Mouse (Mus musculus) embryonic stem cell, embryonic (primary cell): ENCODE data around the gene Arpc3.

ENCODE experiments used
- CTCF ChIA-PET, 4 experiments: fragments of 300-600 bp in 2 of 4; fragments of 350-600 bp in 2 of 4; sonication (Branson Sonifier 250); formaldehyde crosslinking; loops; one replicate each; lab custom pipeline; 2022; ENCODE audit warnings: inconsistent platforms in 2 of 4; lab: Charles Lee
- POLR2A ChIA-PET, 4 experiments: fragments of 300-600 bp in 2 of 4; fragments of 350-600 bp in 2 of 4; sonication (Branson Sonifier 250); formaldehyde crosslinking; loops; one replicate each; lab custom pipeline; 2022; ENCODE audit warnings: antibody characterized with exemption in 4 of 4, inconsistent platforms in 1 of 4; lab: Charles Lee

Gene Arpc3

GRCm38 (mm10) chr5:122409692-122410645 is 18.3 kb downstream of the Arpc3 start:
- POLR2A ChIA-PET = interaction anchor here in 3 of 4 experiments (0.6 to 1.4 kb wide), 9 partner anchors 11 to 545 kb away, joined by 3 to 4 read pairs (median 3); partner anchors contain the start of gene Arpc3 (in 1 of the 3)

GRCm38 (mm10) chr5:122411892-122412291 is 20.2 kb downstream of the Arpc3 start:
- ChIA-PET CTCF (interaction anchor here in 1 of 4 experiments (0.6 kb wide), 1 partner anchor 226 kb away, joined by 3 read pairs; no protein-coding TSS in a partner anchor), POLR2A (interaction anchor here in 3 of 4 experiments (0.6 to 1.8 kb wide), 5 partner anchors 9 to 544 kb away, joined by 3 to 8 read pairs (median 6); no protein-coding TSS in a partner anchor)

More at GRCm38 (mm10) chr5:122409692-122410645, 18.3 kb downstream of the Arpc3 start:
- CTCF ChIA-PET = interaction anchor here in 2 of 4 experiments (0.5 to 1.3 kb wide), 8 partner anchors 9 to 217 kb away, joined by 3 to 7 read pairs (median 4); partner anchors contain the start of genes Fam216a (in 1 of the 2), Gpn3 (in 1 of the 2) and Tctn1 (in 1 of the 2)

- ChIA-PET POLR2A (interaction anchor here in 3 of 4 experiments (0.6 to 2.1 kb wide), 6 partner anchors 16 to 426 kb away, joined by 3 to 8 read pairs (median 4); no protein-coding TSS in a partner anchor), CTCF (interaction anchor here (0.6 to 1.1 kb wide), 7 partner anchors 16 to 214 kb away, joined by 3 to 4 read pairs (median 3); no protein-coding TSS in a partner anchor)
Measured at GRCm38 (mm10) chr5:122412826-122413225, 21.1 kb downstream of the Arpc3 start.

- ChIA-PET POLR2A (interaction anchor here in 1 of 4 experiments (0.6 to 2.1 kb wide), 2 partner anchors 71 to 267 kb away, joined by 3 to 5 read pairs; no protein-coding TSS in a partner anchor), CTCF (interaction anchor here in 2 of 4 experiments (0.6 to 1.0 kb wide), 2 partner anchors 314 to 639 kb away, joined by 3 read pairs; no protein-coding TSS in a partner anchor)
Measured at GRCm38 (mm10) chr5:122414351-122414750, 22.7 kb downstream of the Arpc3 start.

- CTCF ChIA-PET = interaction anchor here in 2 of 4 experiments (0.6 to 0.7 kb wide), 2 partner anchors 92 to 1798 kb away, joined by 3 to 4 read pairs; no protein-coding TSS in a partner anchor
- POLR2A ChIA-PET = no interaction called here
Measured at GRCm38 (mm10) chr5:122415465-122415864, 23.8 kb downstream of the Arpc3 start.

- CTCF ChIA-PET = interaction anchor here in 1 of 4 experiments (1.3 kb wide), 1 partner anchor 156 kb away, joined by 5 read pairs; the partner anchor contains the start of gene Tctn1
Measured at GRCm38 (mm10) chr5:122420676-122421075, 29.0 kb downstream of the Arpc3 start.

GRCm38 (mm10) chr5:122421271-122422068 is 29.8 kb downstream of the Arpc3 start, which contains the start of gene Anapc7:
Gene Anapc7, plus strand, starts transcription at chr5:122421693.
- ChIA-PET POLR2A (interaction anchor here in 3 of 4 experiments (0.6 to 1.9 kb wide), 17 partner anchors 11 to 404 kb away, joined by 3 to 12 read pairs (median 3); no protein-coding TSS in a partner anchor), CTCF (interaction anchor here in 1 of 4 experiments (1.3 kb wide), 1 partner anchor 157 kb away, joined by 5 read pairs; the partner anchor contains the start of gene Tctn1)

More at GRCm38 (mm10) chr5:122420676-122421075, 29.0 kb downstream of the Arpc3 start:
- POLR2A ChIA-PET = interaction anchor here in 3 of 4 experiments (0.6 to 1.9 kb wide), 16 partner anchors 9 to 405 kb away, joined by 3 to 12 read pairs (median 4); no protein-coding TSS in a partner anchor

- CTCF ChIA-PET = interaction anchor here in 1 of 4 experiments (0.6 kb wide), 1 partner anchor 26 kb away, joined by 4 read pairs; no protein-coding TSS in a partner anchor
- POLR2A ChIA-PET = interaction anchor here in 2 of 4 experiments (0.8 to 1.9 kb wide), 9 partner anchors 17 to 286 kb away, joined by 3 to 12 read pairs (median 3); no protein-coding TSS in a partner anchor
Measured at GRCm38 (mm10) chr5:122422071-122422964, 30.6 kb downstream of the Arpc3 start.

GRCm38 (mm10) chr5:122423083-122423482 is 31.4 kb downstream of the Arpc3 start:
- CTCF ChIA-PET = interaction anchor here in 2 of 4 experiments (0.6 kb wide), 2 partner anchors 25 to 69 kb away, joined by 3 to 4 read pairs; partner anchors contain the start of genes Rad9b (in 1 of the 2) and Vps29 (in 1 of the 2)
- POLR2A ChIA-PET = interaction anchor here (0.6 to 3.0 kb wide), 6 partner anchors 17 to 698 kb away, joined by 3 to 13 read pairs (median 3); no protein-coding TSS in a partner anchor

- ChIA-PET POLR2A (interaction anchor here in 3 of 4 experiments (0.6 to 6.0 kb wide), 23 partner anchors 9 to 399 kb away, joined by 3 to 31 read pairs (median 4); partner anchors contain the start of gene Atp2a2 (in 1 of the 3)), CTCF (interaction anchor here in 2 of 4 experiments (0.7 to 1.2 kb wide), 6 partner anchors 15 to 345 kb away, joined by 3 to 4 read pairs (median 3); no protein-coding TSS in a partner anchor)
Measured at GRCm38 (mm10) chr5:122425550-122425949, 33.9 kb downstream of the Arpc3 start.

GRCm38 (mm10) chr5:122430036-122430775 is 38.5 kb downstream of the Arpc3 start:
- ChIA-PET POLR2A (interaction anchor here in 3 of 4 experiments (0.5 to 3.1 kb wide), 23 partner anchors 9 to 565 kb away, joined by 3 to 26 read pairs (median 4); partner anchors contain the start of gene Atp2a2 (in 1 of the 3)), CTCF (interaction anchor here in 2 of 4 experiments (0.6 to 0.7 kb wide), 4 partner anchors 20 to 589 kb away, joined by 3 to 4 read pairs (median 4); no protein-coding TSS in a partner anchor)

GRCm38 (mm10) chr5:122431221-122431620 is 39.5 kb downstream of the Arpc3 start:
- ChIA-PET CTCF (interaction anchor here in 2 of 4 experiments (0.5 to 0.7 kb wide), 2 partner anchors 381 to 467 kb away, joined by 3 to 5 read pairs; no protein-coding TSS in a partner anchor), POLR2A (interaction anchor here (0.7 to 4.3 kb wide), 25 partner anchors 8 to 449 kb away, joined by 3 to 26 read pairs (median 4); partner anchors contain the start of genes Anapc5 (in 1 of the 4), Anapc7 (in 1 of the 4) and Atp2a2 (in 1 of the 4))

GRCm38 (mm10) chr5:122434541-122434940 is 42.9 kb downstream of the Arpc3 start:
- ChIA-PET CTCF (interaction anchor here in 2 of 4 experiments (0.6 to 1.0 kb wide), 5 partner anchors 14 to 193 kb away, joined by 3 to 7 read pairs (median 5); no protein-coding TSS in a partner anchor), POLR2A (interaction anchor here in 3 of 4 experiments (0.8 to 4.3 kb wide), 9 partner anchors 9 to 212 kb away, joined by 3 to 26 read pairs (median 3); partner anchors contain the start of gene Gpn3 (in 1 of the 3))
